12 mouse cellular contexts compared by ENCODE assay signal in the genomic region with DNA sequence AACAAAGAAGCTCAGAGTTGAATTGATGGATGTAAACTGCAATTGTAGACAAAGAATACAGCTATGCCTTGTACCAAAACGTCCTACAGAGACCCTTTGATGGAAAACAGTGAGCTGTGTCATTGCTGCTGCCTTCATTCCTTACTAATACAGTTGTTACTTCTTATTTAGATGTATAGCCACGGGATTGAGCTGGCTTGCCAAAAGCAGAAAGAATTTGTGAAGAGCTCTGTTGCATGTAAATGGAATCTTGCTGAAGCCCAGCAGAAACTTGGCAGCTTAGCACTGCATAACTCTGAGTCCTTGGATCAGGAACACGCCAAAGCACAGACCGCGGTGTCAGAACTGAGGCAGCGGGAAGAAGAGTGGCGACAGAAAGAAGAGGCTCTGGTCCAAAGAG. TPM values are rescaled to one million over a fixed set of nuclear protein-coding genes. Genes with fewer than 3 reads are reported as not detected.
DNase-seq lines count a peak whose midpoint lies in the region; ATAC-seq and TF ChIP-seq lines count a peak whose summit lies in the region.
"Had no signal": no experiment of that assay in that cellular context is flagged by ENCODE, and none has a peak within 500 bp of the region (broad histone marks: within the 10 kb centered on the region; RNA-seq: fewer than 3 reads in every experiment).

No protein-coding gene starts in this region.

- H3K36me3 ChIP-seq in forebrain, postnatal 0 days (ENCODE audit: insufficient read depth), result peaks cover 13% of the 10 kb centered on the region
- peaks cover 73% of the 10 kb centered on the region for H3K36me3 ChIP-seq in forebrain, embryonic 10.5 days (replicated peaks)
- H3K36me3 ChIP-seq in midbrain, postnatal 0 days (ENCODE audit: insufficient read depth, low read length), result peaks cover 9% of the 10 kb centered on the region; the same call in 1 of the 2 replicates
- peaks cover 37% of the 10 kb centered on the region for H3K36me3 ChIP-seq in midbrain, embryonic 13.5 days
- H3K36me3 ChIP-seq in stomach, embryonic 16.5 days (ENCODE audit: control insufficient read depth, insufficient read depth, low read length), result peaks cover 17% of the 10 kb centered on the region

- TF ChIP-seq CTCF in forebrain, postnatal 0 days (IDR thresholded peaks at IDR 0.05; ENCODE audit: low read depth), result no peak
- no peak for TF ChIP-seq CTCF in midbrain, postnatal 0 days (IDR thresholded peaks at IDR 0.05)

- peak; percentile 55 for DNase-seq in forebrain, postnatal 0 days
- DNase-seq in forebrain, embryonic 10.5 days (ENCODE audit: extremely low spot score, low spot score), result no peak
- peak; percentile 80 for DNase-seq in midbrain, postnatal 0 days (ENCODE audit: low spot score)
- peak; percentile 80 for DNase-seq in layer of hippocampus, adult 9-11 months
- no peak for DNase-seq in thymus, adult 18-20 months

- H3K4me3 ChIP-seq in forebrain, postnatal 0 days (ENCODE audit: low read depth, low read length), result no peak overlapping the region
- no peak overlapping the region for H3K4me3 ChIP-seq in forebrain, embryonic 10.5 days
- no peak overlapping the region for H3K4me3 ChIP-seq in midbrain, postnatal 0 days (ENCODE audit: low read depth, low read length)
- H3K4me3 ChIP-seq in midbrain, embryonic 13.5 days (replicated peaks), result no peak overlapping the region
- no peak overlapping the region for H3K4me3 ChIP-seq in stomach, embryonic 16.5 days (replicated peaks; ENCODE audit: low read length)
- H3K4me3 ChIP-seq: erythroblast, embryonic 14.5 days; limb, embryonic 15.5 days; myocyte had no signal

- no peaks in the 10 kb centered on the region for H3K9me3 ChIP-seq in forebrain, postnatal 0 days (ENCODE audit: low read length)
- H3K9me3 ChIP-seq in forebrain, embryonic 10.5 days, result no peaks in the 10 kb centered on the region
- H3K9me3 ChIP-seq in midbrain, postnatal 0 days (ENCODE audit: low read length), result no peaks in the 10 kb centered on the region
- no peaks in the 10 kb centered on the region for H3K9me3 ChIP-seq in midbrain, embryonic 13.5 days
- no peaks in the 10 kb centered on the region for H3K9me3 ChIP-seq in stomach, embryonic 16.5 days (replicated peaks; ENCODE audit: control insufficient read depth, low read length)
- H3K9me3 ChIP-seq: limb, embryonic 15.5 days had no signal

- peak; percentile 56 for ATAC-seq in forebrain, postnatal 0 days
- peak; percentile 53; the same call in 1 of the 2 replicates for ATAC-seq in midbrain, postnatal 0 days (ENCODE audit: low FRiP score)
- no peak for ATAC-seq in midbrain, embryonic 13.5 days
- ATAC-seq in stomach, embryonic 16.5 days (ENCODE audit: insufficient read depth, low FRiP score), result no peak
- no peak for ATAC-seq in megakaryocyte-erythroid progenitor cell, adult 5-6 weeks (replicated peaks; ENCODE audit: low FRiP score, low TSS enrichment, poor library complexity, severe bottlenecking)

- no peaks in the 10 kb centered on the region for H3K27me3 ChIP-seq in forebrain, postnatal 0 days (ENCODE audit: insufficient read depth, low read length)
- no peaks in the 10 kb centered on the region for H3K27me3 ChIP-seq in forebrain, embryonic 10.5 days (ENCODE audit: poor library complexity, severe bottlenecking)
- H3K27me3 ChIP-seq in midbrain, postnatal 0 days (ENCODE audit: insufficient read depth, low read length), result no peaks in the 10 kb centered on the region
- no peaks in the 10 kb centered on the region for H3K27me3 ChIP-seq in midbrain, embryonic 13.5 days
- no peaks in the 10 kb centered on the region for H3K27me3 ChIP-seq in stomach, embryonic 16.5 days (ENCODE audit: control insufficient read depth, insufficient read depth, low read length)
- H3K27me3 ChIP-seq: CH12.LX; limb, embryonic 15.5 days had no signal

- H3K4me2 ChIP-seq in forebrain, postnatal 0 days (ENCODE audit: low read depth), result no peak overlapping the region; the same call in 1 of the 2 replicates
- no peak overlapping the region for H3K4me2 ChIP-seq in midbrain, postnatal 0 days (ENCODE audit: low read depth, low read length, poor library complexity, severe bottlenecking)
- no peak overlapping the region for H3K4me2 ChIP-seq in midbrain, embryonic 13.5 days (replicated peaks)
- no peak overlapping the region for H3K4me2 ChIP-seq in stomach, embryonic 16.5 days (ENCODE audit: low read depth, low read length)
- H3K4me2 ChIP-seq: limb, embryonic 15.5 days had no signal

- peaks cover 18% of the 10 kb centered on the region; the same call in 1 of the 2 replicates for H3K4me1 ChIP-seq in forebrain, postnatal 0 days (ENCODE audit: insufficient read depth)
- peaks cover 10% of the 10 kb centered on the region for H3K4me1 ChIP-seq in forebrain, embryonic 10.5 days
- H3K4me1 ChIP-seq in midbrain, postnatal 0 days (ENCODE audit: insufficient read depth, low read length), result no peaks in the 10 kb centered on the region
- peaks cover 21% of the 10 kb centered on the region for H3K4me1 ChIP-seq in midbrain, embryonic 13.5 days (replicated peaks)
- H3K4me1 ChIP-seq in stomach, embryonic 16.5 days (ENCODE audit: control insufficient read depth, insufficient read depth, low read length), result peaks cover 9% of the 10 kb centered on the region; the same call in 1 of the 2 replicates

- H3K27ac ChIP-seq in forebrain, postnatal 0 days (ENCODE audit: low read depth, low read length), result peak overlapping the region; percentile 66
- H3K27ac ChIP-seq in forebrain, embryonic 10.5 days, result no peak overlapping the region
- H3K27ac ChIP-seq in midbrain, postnatal 0 days (ENCODE audit: low read depth, low read length), result peak overlapping the region; percentile 2; the same call in 1 of the 2 replicates
- H3K27ac ChIP-seq in midbrain, embryonic 13.5 days, result no peak overlapping the region
- H3K27ac ChIP-seq in stomach, embryonic 16.5 days (ENCODE audit: low read length), result peak overlapping the region; percentile 64; the same call in 1 of the 2 replicates
- H3K27ac ChIP-seq: limb, embryonic 15.5 days had no signal

- H3K9ac ChIP-seq in forebrain, postnatal 0 days, result no peak overlapping the region
- no peak overlapping the region for H3K9ac ChIP-seq in midbrain, postnatal 0 days (replicated peaks; ENCODE audit: low read length, poor library complexity, severe bottlenecking)
- no peak overlapping the region for H3K9ac ChIP-seq in midbrain, embryonic 13.5 days (replicated peaks)
- no peak overlapping the region for H3K9ac ChIP-seq in stomach, embryonic 16.5 days (ENCODE audit: low read length)
- H3K9ac ChIP-seq: limb, embryonic 15.5 days had no signal

- WGBS in forebrain, postnatal 0 days, result 41% methylated on average over 7 of the region's 7 CpGs
- WGBS in forebrain, embryonic 10.5 days, result 88% methylated on average over 7 of the region's 7 CpGs
- 57% methylated on average over 7 of the region's 7 CpGs for WGBS in midbrain, postnatal 0 days
- 67% methylated on average over 7 of the region's 7 CpGs for WGBS in midbrain, embryonic 13.5 days
- WGBS in stomach, embryonic 16.5 days, result 76% methylated on average over 7 of the region's 7 CpGs

RNA-seq across cellular contexts. Expression of a gene that starts 4.7 kb away (rescaled TPM):
- total RNA-seq in forebrain, postnatal 0 days (2014; rRNA removed), result 57.8 and 78.9 TPM in 2 replicates
- 23.8 and 30.7 TPM in 2 replicates for polyA plus RNA-seq in forebrain, postnatal 0 days (2015; fragmentation: Nextera tagmentation; extraction: Ambion mirVana)
- polyA plus RNA-seq in forebrain, embryonic 10.5 days (2016; fragmentation: Nextera tagmentation; extraction: Ambion mirVana), result 37.2 and 37.6 TPM in 2 replicates
- total RNA-seq in midbrain, postnatal 0 days (2014; rRNA removed), result 52.2 and 74.0 TPM in 2 replicates
- 33.1 and 34.2 TPM in 2 replicates for polyA plus RNA-seq in midbrain, postnatal 0 days (2015; fragmentation: Nextera tagmentation; extraction: Ambion mirVana)
- 51.6 and 51.9 TPM in 2 replicates for polyA plus RNA-seq in midbrain, embryonic 13.5 days (2015; fragmentation: Nextera tagmentation; extraction: Ambion mirVana)
- 34.8 and 38.4 TPM in 2 replicates for polyA plus RNA-seq in stomach, embryonic 16.5 days (2015; fragmentation: Nextera tagmentation; extraction: Ambion mirVana)
- total RNA-seq in megakaryocyte-erythroid progenitor cell, adult 5-6 weeks (2014; fragmentation: Nextera tagmentation), result 38.7 and 48.9 TPM in 2 replicates
- total RNA-seq in megakaryocyte-erythroid progenitor cell, adult 5-6 weeks (2017), result 37.6 and 40.9 TPM in 2 replicates

RNA-seq across cellular contexts. Expression of a gene that starts 27.3 kb away (rescaled TPM):
- total RNA-seq in forebrain, postnatal 0 days (2014; rRNA removed), result 1.9 and 2.1 TPM in 2 replicates
- polyA plus RNA-seq in forebrain, postnatal 0 days (2015; fragmentation: Nextera tagmentation; extraction: Ambion mirVana), result 4.1 and 4.7 TPM in 2 replicates
- 0.25 and 0.46 TPM in 2 replicates for polyA plus RNA-seq in forebrain, embryonic 10.5 days (2016; fragmentation: Nextera tagmentation; extraction: Ambion mirVana)
- total RNA-seq in midbrain, postnatal 0 days (2014; rRNA removed), result 2.1 and 3.3 TPM in 2 replicates
- polyA plus RNA-seq in midbrain, postnatal 0 days (2015; fragmentation: Nextera tagmentation; extraction: Ambion mirVana), result 2.3 and 2.7 TPM in 2 replicates
- 0.67 and 0.84 TPM in 2 replicates for polyA plus RNA-seq in midbrain, embryonic 13.5 days (2015; fragmentation: Nextera tagmentation; extraction: Ambion mirVana)
- 0.54 and 0.74 TPM in 2 replicates for polyA plus RNA-seq in stomach, embryonic 16.5 days (2015; fragmentation: Nextera tagmentation; extraction: Ambion mirVana)
- not detected in 2 replicates for total RNA-seq in megakaryocyte-erythroid progenitor cell, adult 5-6 weeks (2014; fragmentation: Nextera tagmentation)
- not detected in 2 replicates for total RNA-seq in megakaryocyte-erythroid progenitor cell, adult 5-6 weeks (2017)
- polyA plus RNA-seq: erythroblast, embryonic 14.5 days had no signal

RNA-seq across cellular contexts. Expression of a gene that starts 31.1 kb away (rescaled TPM):
- total RNA-seq in forebrain, postnatal 0 days (2014; rRNA removed), result 17.6 and 22.6 TPM in 2 replicates
- polyA plus RNA-seq in forebrain, postnatal 0 days (2015; fragmentation: Nextera tagmentation; extraction: Ambion mirVana), result 13.2 and 17.8 TPM in 2 replicates
- 3.0 and 3.4 TPM in 2 replicates for polyA plus RNA-seq in forebrain, embryonic 10.5 days (2016; fragmentation: Nextera tagmentation; extraction: Ambion mirVana)
- 23.3 and 27.8 TPM in 2 replicates for total RNA-seq in midbrain, postnatal 0 days (2014; rRNA removed)
- 17.8 and 20.0 TPM in 2 replicates for polyA plus RNA-seq in midbrain, postnatal 0 days (2015; fragmentation: Nextera tagmentation; extraction: Ambion mirVana)
- polyA plus RNA-seq in midbrain, embryonic 13.5 days (2015; fragmentation: Nextera tagmentation; extraction: Ambion mirVana), result 8.7 and 9.8 TPM in 2 replicates
- polyA plus RNA-seq in stomach, embryonic 16.5 days (2015; fragmentation: Nextera tagmentation; extraction: Ambion mirVana), result 7.6 TPM in 2 replicates
- total RNA-seq in megakaryocyte-erythroid progenitor cell, adult 5-6 weeks (2014; fragmentation: Nextera tagmentation), result 3.5 and 6.2 TPM in 2 replicates
- total RNA-seq in megakaryocyte-erythroid progenitor cell, adult 5-6 weeks (2017), result 3.7 and 4.8 TPM in 2 replicates

RNA-seq across cellular contexts. Expression of a gene that starts 52.9 kb away (rescaled TPM):
- 62.5 and 76.5 TPM in 2 replicates for total RNA-seq in forebrain, postnatal 0 days (2014; rRNA removed)
- polyA plus RNA-seq in forebrain, postnatal 0 days (2015; fragmentation: Nextera tagmentation; extraction: Ambion mirVana), result 58.0 and 68.2 TPM in 2 replicates
- 82.9 and 85.3 TPM in 2 replicates for polyA plus RNA-seq in forebrain, embryonic 10.5 days (2016; fragmentation: Nextera tagmentation; extraction: Ambion mirVana)
- total RNA-seq in midbrain, postnatal 0 days (2014; rRNA removed), result 75.4 and 99.4 TPM in 2 replicates
- polyA plus RNA-seq in midbrain, postnatal 0 days (2015; fragmentation: Nextera tagmentation; extraction: Ambion mirVana), result 69.0 and 74.6 TPM in 2 replicates
- polyA plus RNA-seq in midbrain, embryonic 13.5 days (2015; fragmentation: Nextera tagmentation; extraction: Ambion mirVana), result 53.1 and 58.0 TPM in 2 replicates
- polyA plus RNA-seq in stomach, embryonic 16.5 days (2015; fragmentation: Nextera tagmentation; extraction: Ambion mirVana), result 118 and 125 TPM in 2 replicates
- total RNA-seq in megakaryocyte-erythroid progenitor cell, adult 5-6 weeks (2014; fragmentation: Nextera tagmentation), result 93.3 and 99.1 TPM in 2 replicates
- 76.1 and 91.7 TPM in 2 replicates for total RNA-seq in megakaryocyte-erythroid progenitor cell, adult 5-6 weeks (2017)

Comparison
In these comparisons a context has a peak if more than half of its experiments do, and no peak if none do; other contexts are left out.
1. ATAC-seq: peak in forebrain, postnatal 0 days (single experiment) and midbrain, postnatal 0 days (single experiment); none in midbrain, embryonic 13.5 days (single experiment), stomach, embryonic 16.5 days (single experiment) and megakaryocyte-erythroid progenitor cell, adult 5-6 weeks (single experiment).
2. DNase-seq: peak in forebrain, postnatal 0 days (single experiment), midbrain, postnatal 0 days (single experiment) and layer of hippocampus, adult 9-11 months (single experiment); none in forebrain, embryonic 10.5 days (single experiment) and thymus, adult 18-20 months (0 of 2).
3. H3K27ac ChIP-seq: peak in forebrain, postnatal 0 days (single experiment), midbrain, postnatal 0 days (single experiment) and stomach, embryonic 16.5 days (single experiment); none in forebrain, embryonic 10.5 days (single experiment) and midbrain, embryonic 13.5 days (single experiment).